Mouse (Mus musculus): ENCODE measurements around the gene A930002H24Rik. TPM values are rescaled to one million over a fixed set of nuclear protein-coding genes. Genes with fewer than 3 reads are reported as not detected.
A peak's percentile ranks its signal among the peaks of the same experiment; 100 is the strongest.
"Not testable (repeated sequence)": the region's sequence is repeated elsewhere in the genome, so short reads cannot be mapped to it uniquely, and the experiment has no call there.

Gene A930002H24Rik
- total RNA-seq (2021), result not detected
- long read RNA-seq, experiment 1, result 0 reads
- long read RNA-seq, experiment 2, result 0 reads

GRCm38 (mm10) chr17:63863647-63864149 lies at the start of gene A930002H24Rik:
Gene A930002H24Rik (minus strand): TSS chr17:63863791.
- DNase-seq, result peak; percentile 99
- intact Hi-C loops (cut with DNase I; ENCODE audit: low total_unique reads), result no loop called here

GRCm38 (mm10) chr17:63909297-63909696 lies 45.7 kb upstream of the A930002H24Rik start:
- no peak for DNase-seq
- intact Hi-C loops (cut with DNase I; ENCODE audit: low total_unique reads), result no loop called here

GRCm38 (mm10) chr17:63897050-63897449 lies 33.5 kb upstream of the A930002H24Rik start:
- intact Hi-C loops (cut with DNase I; ENCODE audit: low total_unique reads), result no loop called here
- no peak for DNase-seq

- intact Hi-C loops (cut with DNase I; ENCODE audit: low total_unique reads), result no loop called here
- DNase-seq, result no peak
These were observed 32.2 kb upstream of the A930002H24Rik start for GRCm38 (mm10) chr17:63895829-63896228.

- DNase-seq, result no peak
- intact Hi-C loops (cut with DNase I; ENCODE audit: low total_unique reads), result no loop called here
These were observed 27.0 kb upstream of the A930002H24Rik start for GRCm38 (mm10) chr17:63890611-63891010.

- no peak for DNase-seq
- intact Hi-C loops (cut with DNase I; ENCODE audit: low total_unique reads), result no loop called here
These were observed 23.4 kb upstream of the A930002H24Rik start for GRCm38 (mm10) chr17:63886988-63887387.

GRCm38 (mm10) chr17:63880009-63880408 lies 16.4 kb upstream of the A930002H24Rik start:
- no peak for DNase-seq
- intact Hi-C loops (cut with DNase I; ENCODE audit: low total_unique reads), result no loop called here

GRCm38 (mm10) chr17:63878889-63879288 lies 15.3 kb upstream of the A930002H24Rik start:
- intact Hi-C loops (cut with DNase I; ENCODE audit: low total_unique reads), result no loop called here
- peak; percentile 36 for DNase-seq

GRCm38 (mm10) chr17:63871773-63872172 lies 8.2 kb upstream of the A930002H24Rik start:
- DNase-seq, result no peak
- intact Hi-C loops (cut with DNase I; ENCODE audit: low total_unique reads), result no loop called here

GRCm38 (mm10) chr17:63864171-63864571 lies 580 bp upstream of the A930002H24Rik start:
- intact Hi-C loops (cut with DNase I; ENCODE audit: low total_unique reads), result no loop called here
- DNase-seq, result peak; percentile 59

- DNase-seq, result no peak
- intact Hi-C loops (cut with DNase I; ENCODE audit: low total_unique reads), result no loop called here
These were observed 470 bp downstream of the A930002H24Rik start, which contains the start of gene Fer for GRCm38 (mm10) chr17:63863012-63863630. Gene Fer (plus strand): TSS chr17:63863062.

GRCm38 (mm10) chr17:63862399-63862798 lies 1.2 kb downstream of the A930002H24Rik start:
- intact Hi-C loops (cut with DNase I; ENCODE audit: low total_unique reads), result no loop called here
- no peak for DNase-seq

GRCm38 (mm10) chr17:63860988-63861387 lies 2.6 kb downstream of the A930002H24Rik start:
- no peak for DNase-seq
- intact Hi-C loops (cut with DNase I; ENCODE audit: low total_unique reads), result no loop called here

GRCm38 (mm10) chr17:63857023-63857544 lies 6.5 kb downstream of the A930002H24Rik start:
- DNase-seq, result no peak
- intact Hi-C loops (cut with DNase I; ENCODE audit: low total_unique reads), result no loop called here

GRCm38 (mm10) chr17:63850016-63850415 lies 13.6 kb downstream of the A930002H24Rik start:
- no peak for DNase-seq
- intact Hi-C loops (cut with DNase I; ENCODE audit: low total_unique reads), result no loop called here

GRCm38 (mm10) chr17:63849566-63849965 lies 14.0 kb downstream of the A930002H24Rik start:
- intact Hi-C loops (cut with DNase I; ENCODE audit: low total_unique reads), result no loop called here
- peak; percentile 90 for DNase-seq

GRCm38 (mm10) chr17:63849151-63849550 lies 14.4 kb downstream of the A930002H24Rik start:
- no peak for DNase-seq
- intact Hi-C loops (cut with DNase I; ENCODE audit: low total_unique reads), result no loop called here

GRCm38 (mm10) chr17:63845766-63846165 lies 17.8 kb downstream of the A930002H24Rik start:
- DNase-seq; intact Hi-C loops (cut with DNase I; ENCODE audit: low total_unique reads): not testable (repeated sequence)

- DNase-seq, result no peak
- intact Hi-C loops (cut with DNase I; ENCODE audit: low total_unique reads), result no loop called here
These were observed 18.7 kb downstream of the A930002H24Rik start for GRCm38 (mm10) chr17:63844936-63845335.

GRCm38 (mm10) chr17:63842226-63842625 lies 21.4 kb downstream of the A930002H24Rik start:
- no peak for DNase-seq
- intact Hi-C loops (cut with DNase I; ENCODE audit: low total_unique reads), result no loop called here

- intact Hi-C loops (cut with DNase I; ENCODE audit: low total_unique reads), result loop anchor here (5.0 kb wide), 1 partner anchor 1618 kb away; no protein-coding TSS in a partner anchor
- no peak for DNase-seq
These were observed 23.8 kb downstream of the A930002H24Rik start for GRCm38 (mm10) chr17:63839636-63840269.

Data from gastrocnemius, postnatal 14 days (tissue).